Mouse (Mus musculus) hindbrain, embryonic 15.5 days (tissue): ENCODE results near the gene Spata5. TPM values are rescaled to one million over a fixed set of nuclear protein-coding genes. Genes with fewer than 3 reads are reported as not detected.

Experiments used
- ATAC-seq: fragments of 200-750 bp; cut with Nextera tagmentation; 2 replicates; pipeline ENCODE4 v1.8.0; 2017; ENCODE audit warnings: low read depth, moderate number of reproducible peaks, moderate TSS enrichment; ENCODE audit not compliant: low FRiP score
- H3K27ac ChIP-seq: fragments of 300-500 bp; sonication (generic); replicated peaks from 2 replicates; pipeline ENCODE4 v1.5.1; 2015; ENCODE audit warnings: mild to moderate bottlenecking, inconsistent platforms
- H3K27me3 ChIP-seq: fragments of 300-500 bp; sonication (generic); 2 replicates; pipeline ENCODE4 v1.6.1; 2015; ENCODE audit warnings: control low read depth, inconsistent platforms
- H3K36me3 ChIP-seq: fragments of 300-500 bp; sonication (generic); 2 replicates; pipeline ENCODE4 v1.6.1; 2015; ENCODE audit warnings: control low read depth, inconsistent platforms
- H3K4me1 ChIP-seq: fragments of 300-500 bp; sonication (generic); replicated peaks from 2 replicates; pipeline ENCODE4 v1.6.1; 2015; ENCODE audit warnings: control low read depth, inconsistent platforms
- H3K4me2 ChIP-seq: fragments of 300-500 bp; sonication (generic); 2 replicates; pipeline ENCODE4 v1.6.1; 2015; ENCODE audit warnings: moderate library complexity, mild to moderate bottlenecking, inconsistent platforms
- H3K4me3 ChIP-seq: fragments of 300-500 bp; sonication (generic); 2 replicates; pipeline ENCODE4 v1.5.1; 2015; ENCODE audit warnings: mild to moderate bottlenecking, inconsistent platforms
- H3K9ac ChIP-seq: fragments of 300-500 bp; sonication (generic); 2 replicates; pipeline ENCODE4 v1.6.1; 2015; ENCODE audit warnings: inconsistent platforms
- H3K9me3 ChIP-seq: fragments of 300-500 bp; sonication (generic); 2 replicates; pipeline ENCODE4 v1.6.1; 2016; ENCODE audit warnings: control low read depth, inconsistent platforms
- WGBS: fragments of 180-500 bp; shearing (Covaris S2); methylation state at CpG from one replicate; pipeline ENCODE4 v1.1.7; 2015; 5-methylcytosine and 5-hydroxymethylcytosine counted together
- polyA plus RNA-seq: library from polyadenylated mRNA; unstranded; fragments of >200 nt; fragmentation: Nextera tagmentation; extraction: Ambion mirVana; gene quantifications from 2 replicates; pipeline ENCODE4 v1.2.1, GENCODE M21; 2015

Spata5 gene
- polyA plus RNA-seq, 1 experiment from 2014 or later: 29.9 TPM

GRCm38 (mm10) chr3:37398661-37399395 is 20.9 kb upstream of the Spata5 start:
- no peaks in the 10 kb centered on the region for H3K27me3 ChIP-seq
- no peak overlapping the region for H3K9ac ChIP-seq
- H3K4me2 ChIP-seq: no peak overlapping the region
- no peak overlapping the region for H3K27ac ChIP-seq
- no peaks in the 10 kb centered on the region for H3K36me3 ChIP-seq
- H3K4me3 ChIP-seq: no peak overlapping the region
- H3K9me3 ChIP-seq: no peaks in the 10 kb centered on the region
- ATAC-seq: peak; percentile 75
- no peaks in the 10 kb centered on the region for H3K4me1 ChIP-seq
- 81% methylated on average over 7 of the region's 7 CpGs for WGBS

- WGBS: 82% methylated on average over 11 of the region's 11 CpGs
- no peaks in the 10 kb centered on the region for H3K4me1 ChIP-seq
- no peak overlapping the region for H3K27ac ChIP-seq
- H3K4me2 ChIP-seq: no peak overlapping the region
- H3K27me3 ChIP-seq: no peaks in the 10 kb centered on the region
- H3K9ac ChIP-seq: no peak overlapping the region
- no peak overlapping the region for H3K4me3 ChIP-seq
- no peaks in the 10 kb centered on the region for H3K9me3 ChIP-seq
- no peak for ATAC-seq
- H3K36me3 ChIP-seq: no peaks in the 10 kb centered on the region
Observed at GRCm38 (mm10) chr3:37401729-37402610, 17.7 kb upstream of the Spata5 start.

- Histone ChIP-seq H3K36me3 (no peaks in the 10 kb centered on the region), H3K4me1 (no peaks in the 10 kb centered on the region)
- ATAC-seq: no peak
Observed at GRCm38 (mm10) chr3:37407598-37407997, 12.1 kb upstream of the Spata5 start.

GRCm38 (mm10) chr3:37413446-37413845 is 6.2 kb upstream of the Spata5 start:
- Histone ChIP-seq H3K4me3 (no peak overlapping the region), H3K9ac (no peak overlapping the region), H3K4me2 (no peak overlapping the region), H3K4me1 (peaks cover 5% of the 10 kb centered on the region), H3K27ac (no peak overlapping the region), H3K36me3 (no peaks in the 10 kb centered on the region), H3K27me3 (no peaks in the 10 kb centered on the region), H3K9me3 (no peaks in the 10 kb centered on the region)
- 95% methylated on average over 3 of the region's 3 CpGs for WGBS
- no peak for ATAC-seq

More at GRCm38 (mm10) chr3:37407598-37407997, 12.1 kb upstream of the Spata5 start:
- H3K4me2 ChIP-seq: no peak overlapping the region
- H3K27ac ChIP-seq: no peak overlapping the region
- H3K9me3 ChIP-seq: no peaks in the 10 kb centered on the region
- H3K27me3 ChIP-seq: no peaks in the 10 kb centered on the region
- no peak overlapping the region for H3K4me3 ChIP-seq
- H3K9ac ChIP-seq: no peak overlapping the region

GRCm38 (mm10) chr3:37414413-37414960 is 5.2 kb upstream of the Spata5 start:
- no peaks in the 10 kb centered on the region for H3K36me3 ChIP-seq
- ATAC-seq: no peak
- no peak overlapping the region for H3K9ac ChIP-seq
- H3K27me3 ChIP-seq: no peaks in the 10 kb centered on the region
- WGBS: 53% methylated on average over 14 of the region's 14 CpGs
- H3K4me1 ChIP-seq: peaks cover 9% of the 10 kb centered on the region
- no peaks in the 10 kb centered on the region for H3K9me3 ChIP-seq
- no peak overlapping the region for H3K4me3 ChIP-seq
- H3K4me2 ChIP-seq: no peak overlapping the region
- no peak overlapping the region for H3K27ac ChIP-seq

GRCm38 (mm10) chr3:37418341-37418740 is 1.4 kb upstream of the Spata5 start:
- Histone ChIP-seq H3K27ac (peak overlapping the region; percentile 96), H3K4me1 (peaks cover 24% of the 10 kb centered on the region), H3K4me2 (peak overlapping the region; percentile 68), H3K36me3 (no peaks in the 10 kb centered on the region), H3K9me3 (no peaks in the 10 kb centered on the region), H3K4me3 (peak overlapping the region; percentile 74), H3K9ac (peak overlapping the region; percentile 81; the same call in 1 of the 2 replicates), H3K27me3 (no peaks in the 10 kb centered on the region)
- WGBS: 79% methylated on average over 5 of the region's 5 CpGs
- ATAC-seq: no peak

GRCm38 (mm10) chr3:37418961-37419457 is 687 bp upstream of the Spata5 start:
- no peak; the same call in 1 of the 2 replicates for ATAC-seq
- H3K9me3 ChIP-seq: no peaks in the 10 kb centered on the region
- peak overlapping the region; percentile 81 for H3K9ac ChIP-seq
- under 1% methylated on average over 30 of the region's 30 CpGs for WGBS
- peak overlapping the region; percentile 96 for H3K27ac ChIP-seq
- H3K27me3 ChIP-seq: no peaks in the 10 kb centered on the region
- H3K36me3 ChIP-seq: 0 out of 2 replicates have a peak, but pooled peaks cover 2% of the 10 kb centered on the region
- H3K4me2 ChIP-seq: peak overlapping the region; percentile 68
- peak overlapping the region; percentile 74 for H3K4me3 ChIP-seq
- H3K4me1 ChIP-seq: peaks cover 24% of the 10 kb centered on the region

GRCm38 (mm10) chr3:37420072-37420471 is 376 bp downstream of the Spata5 start, which contains the start of gene Nudt6:
Gene Nudt6, minus strand, starts transcription at chr3:37420211.
- H3K4me2 ChIP-seq: peak within 1 kb of the TSS; percentile 95
- WGBS: under 1% methylated on average over 50 of the region's 50 CpGs
- 0 out of 2 replicates have a peak, but pooled peaks cover 2% of the 10 kb centered on the region for H3K36me3 ChIP-seq
- H3K27ac ChIP-seq: peak within 1 kb of the TSS; percentile 96
- ATAC-seq: peak; percentile 81
- peak within 1 kb of the TSS; percentile 81 for H3K9ac ChIP-seq
- H3K9me3 ChIP-seq: no peaks in the 10 kb centered on the region
- no peaks in the 10 kb centered on the region for H3K27me3 ChIP-seq
- peaks cover 24% of the 10 kb centered on the region for H3K4me1 ChIP-seq
- peak within 1 kb of the TSS; percentile 74 for H3K4me3 ChIP-seq

GRCm38 (mm10) chr3:37420641-37421040 is 945 bp downstream of the Spata5 start:
- peak overlapping the region; percentile 95 for H3K4me2 ChIP-seq
- 0 out of 2 replicates have a peak, but pooled peaks cover 2% of the 10 kb centered on the region for H3K36me3 ChIP-seq
- ATAC-seq: no peak
- peak overlapping the region; percentile 87 for H3K27ac ChIP-seq
- H3K4me3 ChIP-seq: peak overlapping the region; percentile 74
- H3K9me3 ChIP-seq: no peaks in the 10 kb centered on the region
- peaks cover 24% of the 10 kb centered on the region for H3K4me1 ChIP-seq
- WGBS: under 1% methylated on average over 24 of the region's 24 CpGs
- H3K9ac ChIP-seq: peak overlapping the region; percentile 74
- H3K27me3 ChIP-seq: no peaks in the 10 kb centered on the region

- WGBS: 8% methylated on average over 3 of the region's 3 CpGs
- H3K9me3 ChIP-seq: no peaks in the 10 kb centered on the region
- H3K4me3 ChIP-seq: peak overlapping the region; percentile 74
- peak overlapping the region; percentile 95 for H3K4me2 ChIP-seq
- no peaks in the 10 kb centered on the region for H3K27me3 ChIP-seq
- no peak for ATAC-seq
- H3K27ac ChIP-seq: no peak overlapping the region
- H3K36me3 ChIP-seq: 0 out of 2 replicates have a peak, but pooled peaks cover 6% of the 10 kb centered on the region
- peak overlapping the region; percentile 74 for H3K9ac ChIP-seq
- H3K4me1 ChIP-seq: peaks cover 24% of the 10 kb centered on the region
Observed at GRCm38 (mm10) chr3:37421179-37421578, 1.5 kb downstream of the Spata5 start.

- Histone ChIP-seq H3K36me3 (peaks cover 22% of the 10 kb centered on the region), H3K27me3 (no peaks in the 10 kb centered on the region), H3K27ac (no peak overlapping the region), H3K4me2 (no peak overlapping the region), H3K4me1 (peaks cover 10% of the 10 kb centered on the region), H3K4me3 (no peak overlapping the region), H3K9me3 (no peaks in the 10 kb centered on the region), H3K9ac (no peak overlapping the region)
- WGBS: 97% methylated on average over 3 of the region's 3 CpGs
- ATAC-seq: no peak
Observed at GRCm38 (mm10) chr3:37426069-37426468, 6.4 kb downstream of the Spata5 start.
